15 mouse cellular contexts compared by ENCODE assay signal in genomic region chr10:107943859-107944258, GRCm38 (mm10). TPM values are rescaled to one million over a fixed set of nuclear protein-coding genes. Genes with fewer than 3 reads are reported as not detected.
"Had no signal": no experiment of that assay in that cellular context is flagged by ENCODE, and none has a peak within 500 bp of the region (broad histone marks: within the 10 kb centered on the region; RNA-seq: fewer than 3 reads in every experiment).

No protein-coding gene starts in this region.

- DNase-seq: kidney, adult 2 months; kidney, postnatal 14 days; left cerebral cortex, postnatal 4 days; liver, embryonic 13.5 days; lung, adult 18-20 months; lung, postnatal 4 days; retina, postnatal 1 day; right cerebral cortex, postnatal 25 days had no signal

- H3K27me3 ChIP-seq: kidney, embryonic 15.5 days; limb, embryonic 13.5 days; liver, embryonic 13.5 days; midbrain, embryonic 13.5 days; neural tube, embryonic 12.5 days had no signal

- H3K9ac ChIP-seq: kidney, embryonic 15.5 days; limb, embryonic 13.5 days; liver, embryonic 13.5 days; midbrain, embryonic 13.5 days; neural tube, embryonic 12.5 days had no signal

- H3K4me3 ChIP-seq: kidney, embryonic 15.5 days; limb, embryonic 13.5 days; liver, embryonic 13.5 days; midbrain, embryonic 13.5 days; neural tube, embryonic 12.5 days had no signal

- H3K9me3 ChIP-seq: kidney, embryonic 15.5 days; limb, embryonic 13.5 days; liver, embryonic 13.5 days; midbrain, embryonic 13.5 days; neural tube, embryonic 12.5 days had no signal

- H3K4me1 ChIP-seq: kidney, embryonic 15.5 days; limb, embryonic 13.5 days; liver, embryonic 13.5 days; midbrain, embryonic 13.5 days; neural tube, embryonic 12.5 days had no signal

- H3K27ac ChIP-seq: kidney, embryonic 15.5 days; limb, embryonic 13.5 days; liver, embryonic 13.5 days; midbrain, embryonic 13.5 days; neural tube, embryonic 12.5 days had no signal

- H3K4me2 ChIP-seq: kidney, embryonic 15.5 days; limb, embryonic 13.5 days; liver, embryonic 13.5 days; midbrain, embryonic 13.5 days; neural tube, embryonic 12.5 days had no signal

- ATAC-seq: intestine, embryonic 16.5 days; midbrain, embryonic 13.5 days had no signal

- H3K36me3 ChIP-seq: kidney, embryonic 15.5 days; limb, embryonic 13.5 days; liver, embryonic 13.5 days; midbrain, embryonic 13.5 days; neural tube, embryonic 12.5 days had no signal

RNA-seq across cellular contexts. Expression of gene Otogl, which starts 31.9 kb away (rescaled TPM):
- total RNA-seq: megakaryocyte-erythroid progenitor cell, adult 5-6 weeks; neutrophil, adult 5-6 weeks had no signal
